Mouse (Mus musculus) olfactory bulb, adult 2 months (tissue): ENCODE measurements around the gene Asgr1. TPM values are rescaled to one million over a fixed set of nuclear protein-coding genes. Genes with fewer than 3 reads are reported as not detected.

Experiments used
- H3K27ac ChIP-seq: fragments of 200-500 bp; 2 replicates; pipeline ENCODE4 v1.5.1; 2012; ENCODE audit warnings: low read depth, low read length; ENCODE audit not compliant: insufficient read depth
- H3K4me1 ChIP-seq: fragments of 200-500 bp; 2 replicates; pipeline ENCODE4 v1.6.1; 2012; ENCODE audit warnings: low read length; ENCODE audit not compliant: control insufficient read depth, insufficient read depth
- H3K4me3 ChIP-seq: fragments of 200-500 bp; 2 replicates; pipeline ENCODE4 v1.5.1; 2012; ENCODE audit warnings: mild to moderate bottlenecking, low read depth, low read length, moderate library complexity; ENCODE audit not compliant: insufficient read depth
- CTCF ChIP-seq: fragments of 200-500 bp; IDR thresholded peaks from 2 replicates; pipeline ENCODE4 v1.5.1; 2012; ENCODE audit warnings: low read depth, mild to moderate bottlenecking, low read length, moderate library complexity; ENCODE audit not compliant: insufficient read depth
- POLR2A ChIP-seq: fragments of 200-500 bp; IDR thresholded peaks from 2 replicates; pipeline ENCODE4 v1.6.1; 2012; ENCODE audit warnings: mild to moderate bottlenecking, low read depth, low read length, moderate library complexity; ENCODE audit not compliant: insufficient read depth
- WGBS: fragments of 180-500 bp; shearing (Covaris S2); methylation state at CpG from one replicate; pipeline ENCODE4 v1.1.7; 2018; 5-methylcytosine and 5-hydroxymethylcytosine counted together
- polyA plus RNA-seq: library from polyadenylated mRNA; stranded (reverse); fragments of >200 nt; gene quantifications from 2 replicates; pipeline ENCODE4 v1.2.4, GENCODE M21; 2012; ENCODE audit warnings: low replicate concordance; ENCODE audit not compliant: missing spikeins, insufficient read depth, insufficient read length

Asgr1 gene
- polyA plus RNA-seq, 1 experiment: not detected

- 87% methylated on average over 6 of the region's 6 CpGs for WGBS
- Histone ChIP-seq H3K4me1 (no peaks in the 10 kb centered on the region), H3K27ac (no peak overlapping the region), H3K4me3 (no peak overlapping the region)
- TF ChIP-seq POLR2A (no peak), CTCF (no peak)
Measured at GRCm38 (mm10) chr11:70075581-70075980, 21.7 kb downstream of the Asgr1 start.

- TF ChIP-seq CTCF: no peak
- TF ChIP-seq POLR2A: no peak
- Histone ChIP-seq H3K27ac (no peak overlapping the region), H3K4me3 (no peak overlapping the region), H3K4me1 (no peaks in the 10 kb centered on the region)
- WGBS: 63% methylated on average over 3 of the region's 3 CpGs
Measured at GRCm38 (mm10) chr11:70077441-70077840, 23.6 kb downstream of the Asgr1 start.

- Histone ChIP-seq H3K4me3 (no peak overlapping the region), H3K27ac (no peak overlapping the region), H3K4me1 (no peaks in the 10 kb centered on the region)
- TF ChIP-seq CTCF (no peak), POLR2A (no peak)
- WGBS: 73% methylated on average over 6 of the region's 6 CpGs
Measured at GRCm38 (mm10) chr11:70079175-70079574, 25.3 kb downstream of the Asgr1 start.

GRCm38 (mm10) chr11:70079928-70080327 lies 26.0 kb downstream of the Asgr1 start:
- WGBS: 64% methylated on average over 7 of the region's 7 CpGs

GRCm38 (mm10) chr11:70080803-70081590 lies 27.1 kb downstream of the Asgr1 start:
- Histone ChIP-seq H3K4me1 (no peaks in the 10 kb centered on the region), H3K4me3 (no peak overlapping the region), H3K27ac (no peak overlapping the region)
- TF ChIP-seq POLR2A (no peak), CTCF (no peak)
- 78% methylated on average over 15 of the region's 15 CpGs for WGBS

More at GRCm38 (mm10) chr11:70079928-70080327, 26.0 kb downstream of the Asgr1 start:
- Histone ChIP-seq H3K4me3 (no peak overlapping the region), H3K4me1 (no peaks in the 10 kb centered on the region), H3K27ac (no peak overlapping the region)
- no peak for TF ChIP-seq CTCF
- TF ChIP-seq POLR2A: no peak

- TF ChIP-seq CTCF (no peak), POLR2A (no peak)
- H3K27ac ChIP-seq: no peak overlapping the region
- 87% methylated on average over 8 of the region's 8 CpGs for WGBS
- H3K4me3 ChIP-seq: no peak overlapping the region
- H3K4me1 ChIP-seq: no peaks in the 10 kb centered on the region
Measured at GRCm38 (mm10) chr11:70084563-70084962, 30.7 kb downstream of the Asgr1 start.

GRCm38 (mm10) chr11:70091986-70092783 lies 38.3 kb downstream of the Asgr1 start, which contains the start of gene Asgr2:
Asgr2 (plus strand) TSS chr11:70092644.
- H3K27ac ChIP-seq: no peak within 1 kb of the TSS
- H3K4me3 ChIP-seq: no peak within 1 kb of the TSS
- 76% methylated on average over 12 of the region's 12 CpGs for WGBS

GRCm38 (mm10) chr11:70097396-70097795 lies 43.5 kb downstream of the Asgr1 start:
- Histone ChIP-seq H3K4me3 (no peak overlapping the region), H3K4me1 (no peaks in the 10 kb centered on the region), H3K27ac (no peak overlapping the region)
- 84% methylated on average over 11 of the region's 11 CpGs for WGBS
- TF ChIP-seq POLR2A (no peak), CTCF (no peak)

More at GRCm38 (mm10) chr11:70091986-70092783, 38.3 kb downstream of the Asgr1 start, which contains the start of gene Asgr2:
- no peak for TF ChIP-seq CTCF
- TF ChIP-seq POLR2A: no peak
- H3K4me1 ChIP-seq: no peaks in the 10 kb centered on the region

- no peak overlapping the region for H3K27ac ChIP-seq
- no peak overlapping the region for H3K4me3 ChIP-seq
- H3K4me1 ChIP-seq: no peaks in the 10 kb centered on the region
- TF ChIP-seq CTCF: no peak
- no peak for TF ChIP-seq POLR2A
- WGBS: 83% methylated on average over 2 of the region's 2 CpGs
Measured at GRCm38 (mm10) chr11:70099102-70099501, 45.2 kb downstream of the Asgr1 start.
